Mouse (Mus musculus) hindbrain, embryonic 11.5 days (tissue): ENCODE data around the gene Hic2. TPM values are rescaled to one million over a fixed set of nuclear protein-coding genes. Genes with fewer than 3 reads are reported as not detected.

ENCODE experiments used
- ATAC-seq: fragments of 200-750 bp; cut with Nextera tagmentation; 2 replicates; pipeline ENCODE4 v1.8.0; 2017; ENCODE audit warnings: mild to moderate bottlenecking, moderate TSS enrichment, moderate library complexity; ENCODE audit not compliant: low FRiP score
- DNase-seq: peaks from one replicate; pipeline ENCODE4 v3.0.0-alpha.2; 2015; ENCODE audit warnings: low spot score
- H3K27ac ChIP-seq: fragments of 300-500 bp; sonication (generic); 2 replicates; pipeline ENCODE4 v1.5.1; 2014; ENCODE audit warnings: mild to moderate bottlenecking, low read depth, low read length
- H3K27me3 ChIP-seq: fragments of 300-500 bp; sonication (generic); 2 replicates; pipeline ENCODE4 v1.6.1; 2014; ENCODE audit warnings: mild to moderate bottlenecking, low read length, moderate library complexity, mixed read lengths; ENCODE audit not compliant: control insufficient read depth, insufficient read depth
- H3K36me3 ChIP-seq: fragments of 300-500 bp; sonication (generic); 2 replicates; pipeline ENCODE4 v1.6.1; 2014; ENCODE audit warnings: mild to moderate bottlenecking, low read length, moderate library complexity, mixed read lengths; ENCODE audit not compliant: control insufficient read depth, insufficient read depth
- H3K4me1 ChIP-seq: fragments of 300-500 bp; sonication (generic); replicated peaks from 2 replicates; pipeline ENCODE4 v1.6.1; 2014; ENCODE audit warnings: low read length, mixed read lengths; ENCODE audit not compliant: control insufficient read depth, insufficient read depth
- H3K4me2 ChIP-seq: fragments of 300-500 bp; sonication (generic); replicated peaks from 2 replicates; pipeline ENCODE4 v1.6.1; 2014; ENCODE audit warnings: mild to moderate bottlenecking, low read depth, low read length
- H3K4me3 ChIP-seq: fragments of 300-500 bp; sonication (generic); 2 replicates; pipeline ENCODE4 v1.5.1; 2014; ENCODE audit warnings: low read depth, low read length
- H3K9ac ChIP-seq: fragments of 300-500 bp; sonication (generic); 2 replicates; pipeline ENCODE4 v1.6.1; 2014; ENCODE audit warnings: low read depth, low read length
- H3K9me3 ChIP-seq: fragments of 300-500 bp; sonication (generic); 2 replicates; pipeline ENCODE4 v1.6.1; 2016; ENCODE audit warnings: low read length; ENCODE audit not compliant: control insufficient read depth
- WGBS: fragments of 180-500 bp; shearing (Covaris S2); extraction: QIAGEN DNeasy Blood & Tissue Kit; methylation state at CpG from one replicate; pipeline ENCODE4 v1.1.7; 2014; 5-methylcytosine and 5-hydroxymethylcytosine counted together
- polyA plus RNA-seq: library from polyadenylated mRNA; unstranded; fragments of >200 nt; fragmentation: Nextera tagmentation; extraction: Ambion mirVana; gene quantifications from 2 replicates; pipeline ENCODE4 v1.2.1, GENCODE M21; 2014

Gene Hic2
- polyA plus RNA-seq, result 7.9 and 8.7 TPM in 2 replicates

DNA sequence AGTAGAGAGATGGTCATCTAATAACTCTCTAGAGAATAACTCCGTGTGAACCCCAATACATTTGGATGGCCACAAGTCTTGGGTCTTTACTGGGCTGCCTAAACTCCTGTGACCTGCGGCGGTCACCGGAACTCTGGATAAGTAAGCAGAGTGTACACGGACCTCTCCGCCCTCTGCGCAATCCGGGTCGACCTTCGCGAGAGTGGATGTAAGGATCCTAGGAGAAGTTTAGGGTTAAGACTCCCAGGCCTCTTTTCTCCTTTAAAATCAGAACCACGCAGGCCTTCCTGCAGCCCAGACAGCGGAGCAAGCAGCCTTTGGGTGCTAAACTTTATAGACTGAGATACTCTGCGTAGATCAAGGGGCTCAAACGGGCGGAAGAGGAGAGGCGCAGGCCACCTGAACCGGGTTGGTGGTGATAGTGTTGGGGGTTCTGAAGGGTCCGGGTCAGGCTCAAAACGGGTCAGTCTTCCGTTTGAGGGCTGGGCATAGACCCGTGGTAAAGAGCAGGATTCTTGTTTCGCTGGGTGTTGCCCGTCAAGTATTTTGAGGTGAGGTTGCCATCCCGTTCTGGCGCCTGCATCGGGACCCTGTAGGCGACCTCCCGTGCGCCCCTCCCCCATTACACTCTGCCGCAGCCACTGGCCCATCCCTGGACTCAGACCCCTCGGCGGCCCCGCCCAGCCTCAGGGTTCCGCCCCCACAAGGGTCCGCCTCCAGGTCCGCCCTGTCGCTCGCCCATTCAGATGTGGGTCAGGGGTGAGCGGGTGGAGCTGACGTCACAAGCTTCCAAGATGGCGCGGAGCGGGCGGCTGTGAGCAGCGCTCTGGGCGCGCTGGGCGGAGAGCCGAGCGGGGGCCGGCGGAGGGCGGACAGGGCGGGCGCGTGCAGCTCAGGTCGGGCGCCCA is at the start of gene Hic2:
Gene Hic2 (plus strand): TSS at position 779 of the 908 bp plus-strand sequence.
- peak; percentile 98 for ATAC-seq
- H3K27me3 ChIP-seq, result no peaks in the 10 kb centered on the region
- H3K4me2 ChIP-seq, result peak within 1 kb of the TSS; percentile 80
- no peaks in the 10 kb centered on the region for H3K9me3 ChIP-seq
- under 1% methylated on average over 54 of the region's 59 CpGs for WGBS
- H3K36me3 ChIP-seq, result no peaks in the 10 kb centered on the region
- peak within 1 kb of the TSS; percentile 84 for H3K4me3 ChIP-seq
- H3K9ac ChIP-seq, result peak within 1 kb of the TSS; percentile 94
- peaks cover 2% of the 10 kb centered on the region; the same call in 1 of the 2 replicates for H3K4me1 ChIP-seq
- H3K27ac ChIP-seq, result peak within 1 kb of the TSS; percentile 93
- peak; percentile 98 for DNase-seq

DNA sequence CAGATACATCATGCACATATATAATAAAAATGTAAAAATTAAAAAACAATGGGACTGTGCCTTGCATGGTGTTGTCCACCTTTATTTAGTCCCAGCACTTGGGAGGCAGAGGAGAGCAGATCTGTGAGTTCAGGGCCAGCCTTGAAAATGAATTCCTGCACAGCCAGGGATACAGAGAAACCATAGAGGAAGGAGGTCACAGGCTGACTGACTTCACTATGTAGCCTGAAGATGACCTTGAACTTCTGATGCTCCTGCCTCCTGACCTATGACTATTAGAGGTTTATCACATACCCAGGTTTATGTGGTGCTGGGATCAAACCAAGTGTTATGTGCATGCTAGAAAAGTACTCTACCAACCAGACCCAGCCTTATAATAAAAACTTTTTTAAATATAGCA is 47.9 kb upstream of the Hic2 start:
- Histone ChIP-seq H3K27me3 (no peaks in the 10 kb centered on the region), H3K36me3 (peaks cover 3% of the 10 kb centered on the region; the same call in 1 of the 2 replicates), H3K9me3 (no peaks in the 10 kb centered on the region), H3K4me1 (no peaks in the 10 kb centered on the region), H3K9ac (no peak overlapping the region), H3K27ac (no peak overlapping the region), H3K4me3 (no peak overlapping the region), H3K4me2 (no peak overlapping the region)
- ATAC-seq (no peak), DNase-seq (no peak)

DNA sequence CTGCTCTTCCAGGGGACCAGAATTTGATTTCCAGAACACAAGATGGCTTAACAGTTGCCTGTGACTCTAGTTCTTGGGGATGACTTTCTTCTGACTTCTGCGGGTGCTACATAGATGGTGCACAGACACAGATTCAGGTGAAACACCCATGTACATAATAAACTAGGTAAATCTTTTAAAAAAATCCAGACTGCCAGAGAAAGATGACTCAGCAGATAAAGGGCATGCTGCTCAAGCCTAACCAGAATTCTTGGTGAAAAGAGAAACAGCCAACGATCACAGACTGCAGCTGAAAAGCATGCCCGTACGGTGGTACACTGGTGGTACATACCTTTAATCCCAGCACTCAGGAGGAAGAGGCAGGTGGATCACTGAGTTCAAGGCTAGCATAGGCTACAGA is 39.5 kb upstream of the Hic2 start:
- Histone ChIP-seq H3K4me3 (no peak overlapping the region), H3K36me3 (no peaks in the 10 kb centered on the region), H3K27me3 (no peaks in the 10 kb centered on the region), H3K4me2 (no peak overlapping the region), H3K27ac (no peak overlapping the region), H3K4me1 (no peaks in the 10 kb centered on the region), H3K9me3 (no peaks in the 10 kb centered on the region), H3K9ac (no peak overlapping the region)
- no peak for ATAC-seq
- no peak for DNase-seq
- WGBS, result 97% methylated on average over 4 of the region's 4 CpGs

DNA sequence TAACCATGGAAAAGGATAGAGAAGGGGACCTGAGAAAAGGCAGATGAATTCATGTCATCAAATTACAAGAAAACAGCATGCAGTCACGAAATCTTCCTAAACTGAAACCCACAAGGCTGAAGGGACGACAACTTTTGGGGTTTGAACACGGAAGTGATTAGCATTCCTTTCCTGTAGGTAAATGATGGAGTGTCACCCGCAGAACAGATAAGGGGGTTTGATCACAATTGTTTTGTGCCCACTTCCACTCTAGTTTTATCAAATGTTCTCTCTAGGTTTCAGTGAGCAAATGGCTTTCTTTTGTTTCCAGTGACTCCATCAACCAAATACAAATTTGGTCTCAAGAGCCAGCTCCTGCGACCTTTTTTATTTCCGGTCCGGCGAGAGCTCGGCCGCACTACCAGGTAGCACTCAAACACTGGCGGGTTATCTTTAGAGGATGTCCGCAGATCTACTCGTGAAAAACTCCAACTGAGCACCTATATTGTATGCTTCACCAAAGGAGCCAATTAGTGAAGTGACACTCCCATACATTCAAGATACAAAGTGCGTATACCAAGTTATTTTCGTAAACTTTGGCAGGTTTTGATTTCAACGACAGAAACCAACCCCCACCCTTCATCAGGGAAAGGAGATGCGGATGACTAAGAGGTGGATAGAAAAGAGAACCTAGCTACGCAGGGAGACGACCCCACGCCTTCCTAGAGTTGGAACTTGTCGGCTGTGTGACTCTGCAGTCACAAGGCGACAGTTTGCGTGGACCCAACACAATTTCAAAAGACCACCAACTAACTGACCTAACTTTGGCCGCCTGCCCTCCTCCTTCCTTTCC is 33.0 kb upstream of the Hic2 start:
- H3K27ac ChIP-seq, result no peak overlapping the region
- no peaks in the 10 kb centered on the region for H3K27me3 ChIP-seq
- H3K4me2 ChIP-seq, result peak overlapping the region; percentile 50
- no peaks in the 10 kb centered on the region for H3K36me3 ChIP-seq
- 0 out of 2 replicates have a peak, but pooled peaks have one; percentile 6 for ATAC-seq
- WGBS, result 10% methylated on average over 24 of the region's 24 CpGs
- no peaks in the 10 kb centered on the region for H3K4me1 ChIP-seq
- DNase-seq, result no peak
- peak overlapping the region; percentile 100 for H3K9ac ChIP-seq
- H3K4me3 ChIP-seq, result peak overlapping the region; percentile 93
- no peaks in the 10 kb centered on the region for H3K9me3 ChIP-seq

DNA sequence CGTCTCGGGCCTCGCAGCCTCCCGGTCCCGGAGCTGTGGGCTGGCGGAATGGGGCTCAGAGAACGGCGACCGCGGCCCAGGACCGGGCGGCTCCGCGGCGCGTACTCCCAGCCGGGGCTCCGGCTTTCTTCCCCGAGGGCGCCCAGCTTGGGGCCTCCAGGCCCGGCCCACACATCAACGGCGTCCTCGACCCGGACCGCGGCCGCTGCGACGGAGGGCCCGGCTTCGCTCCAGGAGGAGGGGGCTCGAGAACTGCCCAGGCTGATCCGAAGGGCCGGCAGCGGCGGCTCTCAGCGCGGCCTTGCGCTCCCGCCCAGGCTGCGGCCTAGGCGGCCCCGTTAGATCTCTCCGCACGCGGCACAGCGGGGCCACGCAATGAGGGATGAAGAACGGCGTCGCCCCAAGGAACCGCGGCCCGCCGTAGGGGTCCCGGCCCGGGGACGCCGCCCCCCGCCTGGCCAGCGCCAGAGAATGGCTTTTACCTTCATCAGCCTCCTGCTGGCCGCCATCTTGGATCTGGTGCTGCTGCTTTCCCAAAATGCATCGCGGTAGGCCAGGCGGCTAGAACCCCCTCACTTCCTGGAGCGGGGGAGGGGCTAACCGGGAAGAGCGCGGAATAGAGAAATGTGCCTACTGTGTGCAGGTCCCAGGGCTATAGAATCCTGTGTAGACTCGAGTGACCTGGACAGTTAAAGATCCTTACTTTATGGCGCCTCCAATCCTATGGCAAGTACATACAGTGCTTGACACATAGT is 32.2 kb upstream of the Hic2 start:
- H3K27me3 ChIP-seq, result no peaks in the 10 kb centered on the region
- no peaks in the 10 kb centered on the region for H3K9me3 ChIP-seq
- DNase-seq, result peak; percentile 88
- peak; percentile 90 for ATAC-seq
- H3K4me2 ChIP-seq, result peak overlapping the region; percentile 50
- no peaks in the 10 kb centered on the region for H3K4me1 ChIP-seq
- peak overlapping the region; percentile 93 for H3K4me3 ChIP-seq
- H3K27ac ChIP-seq, result peak overlapping the region; percentile 67
- H3K36me3 ChIP-seq, result no peaks in the 10 kb centered on the region
- H3K9ac ChIP-seq, result peak overlapping the region; percentile 100
- WGBS, result under 1% methylated on average over 55 of the region's 72 CpGs

DNA sequence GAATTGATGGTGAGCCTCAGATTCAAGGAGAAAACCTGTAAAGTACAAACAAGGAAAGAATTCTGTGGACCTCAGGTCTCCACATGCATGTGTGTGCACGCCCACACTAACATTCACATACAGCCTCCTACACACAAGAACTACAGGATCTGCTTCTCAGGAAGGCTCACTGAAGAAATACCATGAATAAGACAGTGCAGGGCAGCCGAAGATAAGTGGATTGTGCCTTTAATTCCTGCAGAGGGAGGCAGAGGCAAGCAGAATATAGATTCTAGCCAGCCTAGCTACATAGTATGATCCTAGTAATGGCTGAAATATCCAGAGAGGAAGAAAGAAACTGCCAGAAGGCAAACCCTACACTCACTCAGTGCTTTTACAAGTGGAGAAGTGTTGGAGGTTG is 31.4 kb upstream of the Hic2 start:
- Histone ChIP-seq H3K9me3 (no peaks in the 10 kb centered on the region), H3K4me2 (no peak overlapping the region), H3K4me3 (peak overlapping the region; percentile 93; the same call in 1 of the 2 replicates), H3K9ac (no peak overlapping the region), H3K4me1 (no peaks in the 10 kb centered on the region), H3K36me3 (no peaks in the 10 kb centered on the region), H3K27me3 (no peaks in the 10 kb centered on the region), H3K27ac (no peak overlapping the region)
- WGBS, result 69% methylated on average over 2 of the region's 2 CpGs
- ATAC-seq, result 0 out of 2 replicates have a peak, but pooled peaks have one; percentile 20
- peak; percentile 16 for DNase-seq

DNA sequence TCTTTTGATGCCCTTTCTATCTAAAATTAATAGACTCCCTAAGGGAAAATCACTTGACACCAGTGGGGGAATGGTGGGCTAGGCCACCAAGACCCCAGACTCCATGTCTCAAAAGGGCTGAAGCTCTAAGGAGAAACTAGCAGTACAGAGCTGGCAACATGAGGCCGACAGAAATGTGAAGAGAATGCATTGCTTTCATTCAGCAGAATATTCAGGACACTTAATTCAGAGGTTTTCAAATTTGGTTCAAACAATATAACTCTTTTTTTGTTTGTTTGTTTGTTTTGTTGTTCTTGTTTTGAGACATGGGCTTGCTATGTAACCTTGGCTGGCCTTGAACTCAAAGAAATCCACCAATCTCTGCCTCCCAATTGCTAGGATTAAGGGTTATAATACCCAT is 30.8 kb upstream of the Hic2 start, which contains the start of gene Ube2l3:
Gene Ube2l3 (minus strand): TSS at position 101 of the 400 bp plus-strand sequence.
- H3K4me3 ChIP-seq, result peak within 1 kb of the TSS; percentile 93
- no peaks in the 10 kb centered on the region for H3K9me3 ChIP-seq
- H3K27ac ChIP-seq, result no peak within 1 kb of the TSS
- no peak within 1 kb of the TSS for H3K9ac ChIP-seq
- H3K36me3 ChIP-seq, result no peaks in the 10 kb centered on the region
- 90% methylated on average over 1 of the region's 1 CpGs for WGBS
- ATAC-seq (no peak), DNase-seq (no peak)
- H3K4me2 ChIP-seq, result no peak within 1 kb of the TSS
- H3K4me1 ChIP-seq, result no peaks in the 10 kb centered on the region
- no peaks in the 10 kb centered on the region for H3K27me3 ChIP-seq

DNA sequence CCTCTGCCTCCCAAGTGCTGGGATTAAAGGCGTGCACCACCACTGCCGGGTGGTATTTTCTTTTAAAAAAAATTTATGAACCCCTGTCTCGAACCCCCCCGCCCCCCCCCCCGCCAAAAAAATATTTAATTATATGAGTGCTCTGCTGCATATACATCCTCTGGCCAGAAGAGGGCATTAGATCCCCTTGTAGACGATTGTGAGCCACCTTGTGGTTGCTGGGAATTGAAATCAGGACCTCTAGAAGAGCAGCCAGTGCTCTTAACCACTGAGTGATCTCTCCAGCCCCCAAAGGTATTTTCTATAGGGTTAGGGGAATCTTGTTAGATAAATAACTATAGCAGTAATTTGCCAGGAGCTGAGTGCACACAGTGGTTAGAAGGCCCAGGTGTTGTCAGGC is 28.4 kb upstream of the Hic2 start:
- H3K27me3 ChIP-seq, result no peaks in the 10 kb centered on the region
- no peak overlapping the region for H3K4me3 ChIP-seq
- H3K27ac ChIP-seq, result no peak overlapping the region
- no peak overlapping the region for H3K4me2 ChIP-seq
- no peaks in the 10 kb centered on the region for H3K9me3 ChIP-seq
- no peak overlapping the region for H3K9ac ChIP-seq
- ATAC-seq (no peak), DNase-seq (peak; percentile 53)
- no peaks in the 10 kb centered on the region for H3K36me3 ChIP-seq
- peaks cover 5% of the 10 kb centered on the region for H3K4me1 ChIP-seq
- 4% methylated on average over 6 of the region's 6 CpGs for WGBS
